Mouse (Mus musculus): ENCODE results near the gene Fbxo7.
A peak's percentile ranks its signal among the peaks of the same experiment; 100 is the strongest.

Gene Fbxo7

DNA sequence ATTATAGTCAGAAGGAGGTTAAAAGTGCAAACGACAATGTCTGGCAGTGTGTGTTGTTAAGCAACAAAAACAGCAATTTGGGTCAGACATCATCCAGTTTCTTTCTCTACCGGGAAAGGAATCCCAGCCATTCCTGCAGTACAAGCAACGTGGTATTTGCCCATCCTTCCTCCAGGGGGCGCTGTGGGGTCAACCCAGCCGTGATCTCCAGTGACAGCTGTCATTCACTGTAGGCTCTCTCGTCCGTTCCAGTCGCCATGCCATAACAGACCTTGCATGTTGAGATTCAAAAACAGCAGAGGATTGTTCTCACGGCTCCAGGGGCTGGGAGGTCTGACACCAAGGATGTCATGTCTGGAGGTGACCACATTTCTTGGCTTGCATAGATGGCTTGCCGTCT, 70.1 kb downstream of the Fbxo7 start:
- no peak for DNase-seq (ENCODE audit: low spot score)

DNA sequence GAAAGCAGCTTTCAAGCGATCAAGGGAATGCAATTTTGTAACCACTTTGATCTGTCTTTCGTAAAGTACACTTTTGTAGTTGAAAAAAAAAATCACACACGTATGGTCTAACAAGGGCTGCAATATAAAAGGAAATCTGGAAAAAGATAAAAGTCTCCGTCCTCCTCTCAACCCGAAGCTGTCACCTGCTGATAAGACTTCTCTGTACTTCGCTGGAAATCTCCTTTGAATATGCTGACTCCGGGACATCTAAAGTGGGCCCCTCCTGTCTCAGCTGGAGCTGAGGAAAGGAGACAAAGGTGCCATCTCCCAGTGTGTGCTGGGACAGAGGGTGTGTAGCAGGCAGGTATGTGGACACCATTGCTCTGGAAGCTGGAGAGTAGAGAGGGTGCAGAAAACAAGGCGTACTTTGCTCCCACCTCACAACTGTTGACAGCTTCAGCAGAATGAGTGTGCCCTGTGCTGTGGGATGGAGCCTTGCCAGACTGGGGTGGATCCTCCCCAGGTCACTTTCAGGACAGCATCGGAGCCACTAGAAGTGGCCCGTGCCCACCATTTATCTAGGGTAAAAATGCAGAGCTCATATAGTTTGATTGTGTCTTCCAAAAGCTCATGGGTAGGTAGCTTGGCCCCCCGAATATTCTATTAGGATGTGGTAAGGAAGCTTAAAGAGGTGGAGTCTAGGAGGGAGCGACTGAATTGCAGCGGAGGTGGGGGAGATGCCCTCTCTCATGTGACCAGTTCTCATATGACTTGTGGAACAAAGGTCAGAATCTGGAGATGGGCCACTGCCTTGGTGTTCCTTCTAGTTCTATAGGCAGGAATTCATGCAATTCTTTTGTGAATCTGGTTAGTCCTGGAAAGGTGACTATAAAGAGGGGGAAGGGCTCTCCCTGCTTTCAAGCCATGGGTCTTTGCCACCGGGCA, 71.6 kb downstream of the Fbxo7 start:
- no peak for DNase-seq (ENCODE audit: low spot score)

DNA sequence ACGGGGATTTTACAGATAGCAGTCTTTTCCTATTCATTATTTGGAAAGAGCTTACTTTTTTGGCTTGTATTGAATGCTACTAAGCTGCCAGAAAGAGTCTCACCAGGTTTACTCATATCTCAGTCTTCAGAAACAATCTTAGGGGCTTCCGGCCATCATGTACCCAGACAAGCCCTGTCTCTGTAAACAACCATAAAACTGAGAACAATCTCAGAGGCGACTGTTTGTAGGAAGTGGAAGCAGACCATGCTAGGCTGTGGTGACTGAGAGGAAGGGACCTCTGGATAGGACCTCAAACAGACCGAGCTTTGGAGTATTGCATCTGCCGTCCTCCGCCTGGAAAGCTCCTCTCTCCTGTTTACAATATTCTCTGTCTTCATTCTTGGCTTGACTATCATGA, 76.6 kb downstream of the Fbxo7 start:
- no peak for DNase-seq (ENCODE audit: low spot score)

DNA sequence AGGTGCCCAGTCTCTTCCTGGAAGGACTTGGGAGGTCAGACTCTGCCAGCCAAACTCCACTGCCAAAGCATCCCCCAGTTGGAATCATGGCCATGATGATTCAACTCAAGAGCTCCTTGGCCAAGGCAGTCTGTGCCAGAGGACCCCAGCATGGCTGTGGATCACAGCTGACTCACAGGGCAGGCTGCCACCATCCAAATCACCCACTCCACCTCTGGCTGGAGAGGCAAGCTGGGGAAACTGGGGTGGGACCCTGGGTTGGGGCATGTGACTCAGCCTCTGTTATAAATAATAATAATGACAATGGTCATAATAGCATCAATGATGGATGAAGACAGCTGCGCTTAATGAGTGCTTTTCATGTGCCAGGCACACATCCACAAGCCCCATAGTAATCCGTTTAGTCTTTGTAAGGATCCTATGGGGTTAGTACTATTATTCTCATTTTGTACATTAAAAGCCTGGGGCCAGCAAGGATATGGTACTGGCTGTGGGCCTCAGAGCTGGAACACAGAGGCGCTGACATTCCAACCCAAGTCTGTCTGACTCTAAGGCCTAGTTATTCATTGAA, 78.6 kb downstream of the Fbxo7 start:
- peak; percentile 29 for DNase-seq (ENCODE audit: low spot score)
